Mouse (Mus musculus): Measurements from ENCODE around the gene Adgrf4. TPM values are rescaled to one million over a fixed set of nuclear protein-coding genes. Genes with fewer than 3 reads are reported as not detected.

Adgrf4 gene
- not detected for total RNA-seq (2023)

DNA sequence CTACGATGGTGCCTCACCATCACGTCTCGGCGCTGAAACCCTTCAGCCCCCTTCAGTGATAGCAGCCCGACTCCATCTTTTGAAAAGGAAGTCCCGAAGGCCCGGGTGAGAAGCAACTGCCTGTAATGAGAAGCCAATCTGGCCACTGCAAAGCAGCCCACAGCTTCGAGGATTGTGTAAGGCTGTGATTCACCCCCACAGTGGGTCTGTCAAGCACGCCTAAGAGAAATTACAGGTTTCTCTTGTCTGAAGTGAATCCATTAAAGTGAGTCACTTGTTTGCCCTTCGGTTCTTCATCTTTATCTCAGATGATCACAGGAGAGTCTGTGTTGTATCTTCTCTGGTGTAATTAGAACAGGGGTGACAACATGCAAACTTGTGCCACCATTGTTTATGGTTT is at the start of gene Adgrf4:
Gene Adgrf4, minus strand, starts transcription at position 149 of the 400 bp plus-strand sequence.

GRCm38 (mm10) chr17:42741801-42742217 is 49.7 kb upstream of the Adgrf4 start, which contains the start of gene Adgrf2:
Adgrf2 (minus strand) TSS chr17:42742179.

DNA sequence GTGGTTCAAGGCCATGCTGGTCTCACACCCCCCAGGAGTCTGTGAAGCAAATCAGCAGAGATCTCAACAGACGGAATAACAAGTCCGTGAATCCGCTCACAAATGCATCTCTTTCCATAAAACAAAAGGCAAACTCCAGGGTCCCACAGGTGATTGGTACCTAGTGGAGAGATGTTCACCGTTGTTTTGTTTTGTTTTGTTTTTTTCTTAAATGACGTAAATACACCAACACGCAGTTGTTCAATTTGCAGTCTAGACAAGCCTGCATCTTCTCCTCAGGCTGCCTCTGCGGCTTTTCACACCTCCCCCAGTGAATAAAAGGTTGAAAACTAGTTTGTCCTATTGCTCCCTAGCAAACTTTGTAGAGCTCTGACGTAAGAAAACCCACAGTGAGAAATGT is 80.8 kb downstream of the Adgrf4 start, which contains the start of gene Opn5:
Gene Opn5, minus strand, starts transcription at position 101 of the 400 bp plus-strand sequence.

Other genes with a start within 250 kb of the Adgrf4 start
- not detected for gene Opn5, start 80.9 kb downstream of the Adgrf4 start, total RNA-seq (2023)
- not detected for gene Adgrf2, start 49.9 kb upstream of the Adgrf4 start, total RNA-seq (2023)
- 79.0 TPM for gene Cd2ap, start 184.4 kb upstream of the Adgrf4 start, total RNA-seq (2023)

All from CD4-positive naive resting alpha-beta T cell, adult 57 days (primary cell).